Comparison of ENCODE assay signal across 21 mouse cellular contexts in the genomic region with DNA sequence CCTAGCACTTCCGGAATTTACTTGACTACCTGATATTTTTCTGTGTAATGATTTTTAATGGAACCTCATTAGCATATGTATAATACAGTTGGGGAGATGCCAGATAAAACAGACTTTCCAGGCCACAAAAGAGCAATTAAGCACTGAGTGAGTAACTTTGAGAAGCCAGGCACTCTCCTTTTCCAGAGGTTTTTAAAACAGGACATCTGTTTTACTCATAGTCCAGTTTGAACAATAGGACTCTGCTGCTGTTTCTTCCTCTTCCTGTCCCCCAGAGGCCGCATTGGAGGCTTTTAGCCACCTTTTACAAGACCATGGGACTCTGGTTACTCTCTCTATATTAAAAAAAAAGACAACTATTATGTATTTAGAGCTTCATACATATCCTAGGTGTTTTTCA.
A peak's percentile ranks its signal among the peaks of the same experiment; 100 is the strongest.
DNase-seq lines count a peak whose midpoint lies in the region; ATAC-seq and TF ChIP-seq lines count a peak whose summit lies in the region.
"Had no signal": no experiment of that assay in that cellular context is flagged by ENCODE, and none has a peak within 500 bp of the region (broad histone marks: within the 10 kb centered on the region; RNA-seq: fewer than 3 reads in every experiment).

No protein-coding gene starts in this region.

- H3K27me3 ChIP-seq in kidney, adult 2 months (replicated peaks; ENCODE audit: control insufficient read depth, insufficient read depth, low read length) = no peaks in the 10 kb centered on the region
- no peaks in the 10 kb centered on the region for H3K27me3 ChIP-seq in Patski
- H3K27me3 ChIP-seq: embryonic facial prominence, embryonic 13.5 days; forebrain, embryonic 12.5 days; limb, embryonic 13.5 days; liver, embryonic 13.5 days; midbrain, embryonic 12.5 days had no signal

- H3K27ac ChIP-seq in gastrocnemius, adult 2 months = peak overlapping the region; percentile 52
- H3K27ac ChIP-seq in kidney, adult 2 months (ENCODE audit: insufficient read depth, low read depth, low read length) = no peak overlapping the region
- H3K27ac ChIP-seq: embryonic facial prominence, embryonic 13.5 days; forebrain, embryonic 12.5 days; hindbrain, postnatal 0 days; limb, embryonic 13.5 days; liver, embryonic 13.5 days; midbrain, embryonic 12.5 days had no signal

- TF ChIP-seq POLR2A in kidney, adult 2 months (IDR thresholded peaks at IDR 0.05; ENCODE audit: low read depth, low read length) = no peak

- CTCF ChIA-PET in Patski (lab: Charles Lee) = interaction anchor here (0.6 to 1.4 kb wide), 2 partner anchors 20 to 205 kb away, joined by 3 to 4 read pairs; partner anchors contain the start of gene Gm17482

- 54% methylated on average over 2 of the region's 2 CpGs for WGBS in kidney, adult 2 months

- no peak for ATAC-seq in Patski
- ATAC-seq: hindbrain, postnatal 0 days; intestine, embryonic 16.5 days had no signal

- in situ Hi-C loops in Patski (cut with MboI; ENCODE audit: low pct_unique_long_range_greater_than_20kb) = no loop called here

- DNase-seq in gastrocnemius, adult 2 months = no peak
- DNase-seq in gastrocnemius, postnatal 36 days = no peak
- peak; percentile 20 for DNase-seq in kidney, adult 2 months
- DNase-seq in kidney, postnatal 25 days = no peak
- peak; percentile 38 for DNase-seq in Patski (ENCODE audit: low read depth, low spot score)
- DNase-seq in heart, postnatal 10 days = peak; percentile 10 to 22
- no peak for DNase-seq in embryo, embryonic 10 days (ENCODE audit: low spot score)
- no peak for DNase-seq in testis, postnatal 14 days (ENCODE audit: low spot score)
- DNase-seq: adrenal gland, adult 8-10 months; cerebellum, adult 2 months; cerebellum, postnatal 25 days; embryo, embryonic 11 days; liver, embryonic 13.5 days; lung, embryonic 14.5 days had no signal

- TF ChIP-seq CTCF in gastrocnemius, adult 2 months (IDR thresholded peaks at IDR 0.05) = no peak
- no peak for TF ChIP-seq CTCF in kidney, adult 2 months (conservative IDR thresholded peaks at IDR 0.05; ENCODE audit: insufficient read depth, insufficient read length, low read depth, low read length)
- no peak for TF ChIP-seq CTCF in Patski (IDR thresholded peaks at IDR 0.05)

- H3K36me3 ChIP-seq in kidney, adult 2 months (ENCODE audit: control insufficient read depth, insufficient read depth, low read length) = no peaks in the 10 kb centered on the region
- H3K36me3 ChIP-seq: embryonic facial prominence, embryonic 13.5 days; forebrain, embryonic 12.5 days; limb, embryonic 13.5 days; liver, embryonic 13.5 days; midbrain, embryonic 12.5 days had no signal

- POLR2A ChIA-PET in Patski (lab: Charles Lee) = interaction anchor here (0.7 kb wide), 1 partner anchor 8 kb away, joined by 3 read pairs; no protein-coding TSS in a partner anchor

- H3K4me1 ChIP-seq in kidney, adult 2 months (ENCODE audit: control insufficient read depth, insufficient read depth, low read length) = no peaks in the 10 kb centered on the region
- H3K4me1 ChIP-seq: embryonic facial prominence, embryonic 13.5 days; forebrain, embryonic 12.5 days; midbrain, embryonic 12.5 days had no signal

- intact Hi-C loops in gastrocnemius, adult 2 months (cut with DNase I) = no loop called here
- intact Hi-C loops in gastrocnemius, postnatal 36 days (cut with DNase I) = no loop called here
- intact Hi-C loops in heart, postnatal 10 days (cut with DNase I) = loop anchor here (5.0 kb wide), 1 partner anchor 105 kb away; no protein-coding TSS in a partner anchor

- no peak overlapping the region for H3K4me3 ChIP-seq in gastrocnemius, adult 2 months
- no peak overlapping the region for H3K4me3 ChIP-seq in kidney, adult 2 months (ENCODE audit: insufficient read depth, low read depth, low read length)
- H3K4me3 ChIP-seq: embryonic facial prominence, embryonic 13.5 days; erythroblast, embryonic 14.5 days; forebrain, embryonic 12.5 days; limb, embryonic 13.5 days; liver, embryonic 13.5 days; midbrain, embryonic 12.5 days had no signal

Comparison
In these comparisons a context has a peak if more than half of its experiments do, and no peak if none do; other contexts are left out.
1. DNase-seq: peak in kidney, adult 2 months (single experiment), Patski (single experiment) and heart, postnatal 10 days (2 of 2); none in gastrocnemius, adult 2 months (single experiment), gastrocnemius, postnatal 36 days (0 of 2), kidney, postnatal 25 days (0 of 2), embryo, embryonic 10 days (single experiment) and testis, postnatal 14 days (single experiment).